Mouse (Mus musculus) neural tube, embryonic 12.5 days (tissue): Measurements from ENCODE around the gene Gm17455. TPM values are rescaled to one million over a fixed set of nuclear protein-coding genes. Genes with fewer than 3 reads are reported as not detected.

ENCODE experiments used
- ATAC-seq: fragments of 200-750 bp; cut with Nextera tagmentation; 2 replicates; pipeline ENCODE4 v1.8.0; 2017; ENCODE audit warnings: low read depth, mild to moderate bottlenecking, moderate TSS enrichment, moderate library complexity; ENCODE audit not compliant: low FRiP score
- H3K27ac ChIP-seq: fragments of 300-500 bp; sonication (generic); 2 replicates; pipeline ENCODE4 v1.5.1; 2016
- H3K27me3 ChIP-seq: fragments of 300-500 bp; sonication (generic); replicated peaks from 2 replicates; pipeline ENCODE4 v1.6.1; 2016; ENCODE audit warnings: mild to moderate bottlenecking
- H3K36me3 ChIP-seq: fragments of 300-500 bp; sonication (generic); 2 replicates; pipeline ENCODE4 v1.6.1; 2016; ENCODE audit warnings: mild to moderate bottlenecking
- H3K4me1 ChIP-seq: fragments of 300-500 bp; sonication (generic); 2 replicates; pipeline ENCODE4 v1.6.1; 2016
- H3K4me2 ChIP-seq: fragments of 300-500 bp; sonication (generic); replicated peaks from 2 replicates; pipeline ENCODE4 v1.6.1; 2016; ENCODE audit warnings: mild to moderate bottlenecking
- H3K4me3 ChIP-seq: fragments of 300-500 bp; sonication (generic); 2 replicates; pipeline ENCODE4 v1.5.1; 2016
- H3K9ac ChIP-seq: fragments of 300-500 bp; sonication (generic); 2 replicates; pipeline ENCODE4 v1.6.1; 2016; ENCODE audit warnings: mild to moderate bottlenecking
- H3K9me3 ChIP-seq: fragments of 300-500 bp; sonication (generic); 2 replicates; pipeline ENCODE4 v1.6.1; 2016; ENCODE audit warnings: mild to moderate bottlenecking
- WGBS: fragments of 180-500 bp; shearing (Covaris S2); methylation state at CpG from one replicate; pipeline ENCODE4 v1.1.7; 2016; 5-methylcytosine and 5-hydroxymethylcytosine counted together
- polyA plus RNA-seq: library from polyadenylated mRNA; unstranded; fragments of >200 nt; fragmentation: Nextera tagmentation; extraction: Ambion mirVana; gene quantifications from 2 replicates; pipeline ENCODE4 v1.2.1, GENCODE M21; 2016

Gm17455 gene
- polyA plus RNA-seq, 1 experiment from 2014 or later = 3.9 TPM

- H3K9me3 ChIP-seq = no peaks in the 10 kb centered on the region
- H3K27ac ChIP-seq = no peak overlapping the region
- no peaks in the 10 kb centered on the region for H3K36me3 ChIP-seq
- H3K4me2 ChIP-seq = no peak overlapping the region
- H3K9ac ChIP-seq = no peak overlapping the region
- no peak for ATAC-seq
- 84% methylated on average over 11 of the region's 11 CpGs for WGBS
- H3K4me1 ChIP-seq = peaks cover 7% of the 10 kb centered on the region; the same call in 1 of the 2 replicates
- no peaks in the 10 kb centered on the region for H3K27me3 ChIP-seq
- no peak overlapping the region for H3K4me3 ChIP-seq
Observed at GRCm38 (mm10) chr10:60400507-60401295, 1.2 kb downstream of the Gm17455 start.

- no peak for ATAC-seq
- no peak overlapping the region for H3K27ac ChIP-seq
- no peaks in the 10 kb centered on the region for H3K9me3 ChIP-seq
- H3K4me3 ChIP-seq = no peak overlapping the region
- H3K4me1 ChIP-seq = no peaks in the 10 kb centered on the region
- H3K36me3 ChIP-seq = no peaks in the 10 kb centered on the region
- H3K4me2 ChIP-seq = no peak overlapping the region
- H3K27me3 ChIP-seq = no peaks in the 10 kb centered on the region; the same call in 1 of the 2 replicates
- no peak overlapping the region for H3K9ac ChIP-seq
- 70% methylated on average over 7 of the region's 7 CpGs for WGBS
Observed at GRCm38 (mm10) chr10:60405460-60406177, 6.1 kb downstream of the Gm17455 start.

- H3K27ac ChIP-seq = no peak overlapping the region
- no peak overlapping the region for H3K9ac ChIP-seq
- no peaks in the 10 kb centered on the region for H3K9me3 ChIP-seq
- H3K36me3 ChIP-seq = no peaks in the 10 kb centered on the region
- ATAC-seq = no peak
- H3K4me2 ChIP-seq = no peak overlapping the region
- WGBS = 3% methylated on average over 5 of the region's 5 CpGs
- H3K4me3 ChIP-seq = no peak overlapping the region
- H3K4me1 ChIP-seq = no peaks in the 10 kb centered on the region
- H3K27me3 ChIP-seq = no peaks in the 10 kb centered on the region; the same call in 1 of the 2 replicates
Observed at GRCm38 (mm10) chr10:60407831-60408230, 8.3 kb downstream of the Gm17455 start.

GRCm38 (mm10) chr10:60411794-60412193 lies 12.3 kb downstream of the Gm17455 start:
- no peak for ATAC-seq
- H3K4me3 ChIP-seq = no peak overlapping the region
- H3K27me3 ChIP-seq = no peaks in the 10 kb centered on the region; the same call in 1 of the 2 replicates
- no peak overlapping the region for H3K4me2 ChIP-seq
- H3K9ac ChIP-seq = no peak overlapping the region
- H3K36me3 ChIP-seq = no peaks in the 10 kb centered on the region
- 31% methylated on average over 5 of the region's 5 CpGs for WGBS
- H3K4me1 ChIP-seq = peaks cover 6% of the 10 kb centered on the region; the same call in 1 of the 2 replicates
- H3K27ac ChIP-seq = no peak overlapping the region
- no peaks in the 10 kb centered on the region for H3K9me3 ChIP-seq

- WGBS = 91% methylated on average over 2 of the region's 2 CpGs
- Histone ChIP-seq H3K4me3 (no peak overlapping the region), H3K9ac (no peak overlapping the region), H3K36me3 (no peaks in the 10 kb centered on the region), H3K9me3 (no peaks in the 10 kb centered on the region), H3K4me1 (peaks cover 6% of the 10 kb centered on the region; the same call in 1 of the 2 replicates), H3K4me2 (no peak overlapping the region), H3K27ac (no peak overlapping the region), H3K27me3 (no peaks in the 10 kb centered on the region; the same call in 1 of the 2 replicates)
- no peak for ATAC-seq
Observed at GRCm38 (mm10) chr10:60413756-60414155, 14.2 kb downstream of the Gm17455 start.

- ATAC-seq = no peak
- H3K9me3 ChIP-seq = no peaks in the 10 kb centered on the region
- no peaks in the 10 kb centered on the region for H3K36me3 ChIP-seq
- no peak overlapping the region for H3K4me3 ChIP-seq
- no peak overlapping the region for H3K27ac ChIP-seq
- no peak overlapping the region for H3K9ac ChIP-seq
- H3K4me2 ChIP-seq = no peak overlapping the region
- peaks cover 6% of the 10 kb centered on the region; the same call in 1 of the 2 replicates for H3K4me1 ChIP-seq
- H3K27me3 ChIP-seq = no peaks in the 10 kb centered on the region
- WGBS = 96% methylated on average over 2 of the region's 2 CpGs
Observed at GRCm38 (mm10) chr10:60417041-60417440, 17.5 kb downstream of the Gm17455 start.

GRCm38 (mm10) chr10:60418137-60418536 lies 18.6 kb downstream of the Gm17455 start:
- peaks cover 6% of the 10 kb centered on the region; the same call in 1 of the 2 replicates for H3K4me1 ChIP-seq
- H3K36me3 ChIP-seq = no peaks in the 10 kb centered on the region
- H3K27ac ChIP-seq = no peak overlapping the region
- H3K9me3 ChIP-seq = no peaks in the 10 kb centered on the region
- no peak overlapping the region for H3K4me3 ChIP-seq
- no peak overlapping the region for H3K9ac ChIP-seq
- no peak for ATAC-seq
- no peaks in the 10 kb centered on the region for H3K27me3 ChIP-seq
- H3K4me2 ChIP-seq = no peak overlapping the region
- 19% methylated on average over 3 of the region's 3 CpGs for WGBS

GRCm38 (mm10) chr10:60419624-60420023 lies 20.1 kb downstream of the Gm17455 start:
- Histone ChIP-seq H3K36me3 (no peaks in the 10 kb centered on the region), H3K4me2 (no peak overlapping the region), H3K27ac (no peak overlapping the region), H3K27me3 (no peaks in the 10 kb centered on the region), H3K4me3 (no peak overlapping the region), H3K9ac (no peak overlapping the region), H3K4me1 (peaks cover 6% of the 10 kb centered on the region; the same call in 1 of the 2 replicates), H3K9me3 (no peaks in the 10 kb centered on the region)
- WGBS = 27% methylated on average over 4 of the region's 4 CpGs
- ATAC-seq = no peak

GRCm38 (mm10) chr10:60422756-60423155 lies 23.2 kb downstream of the Gm17455 start:
- no peak for ATAC-seq
- no peak overlapping the region for H3K4me2 ChIP-seq
- H3K4me3 ChIP-seq = no peak overlapping the region
- no peaks in the 10 kb centered on the region for H3K27me3 ChIP-seq
- peaks cover 9% of the 10 kb centered on the region for H3K9me3 ChIP-seq
- 57% methylated on average over 7 of the region's 7 CpGs for WGBS
- H3K4me1 ChIP-seq = no peaks in the 10 kb centered on the region
- H3K9ac ChIP-seq = no peak overlapping the region
- no peak overlapping the region for H3K27ac ChIP-seq
- no peaks in the 10 kb centered on the region for H3K36me3 ChIP-seq

GRCm38 (mm10) chr10:60430001-60430400 lies 30.5 kb downstream of the Gm17455 start:
- Histone ChIP-seq H3K27ac (no peak overlapping the region), H3K4me2 (no peak overlapping the region)

GRCm38 (mm10) chr10:60430591-60430990 lies 31.1 kb downstream of the Gm17455 start:
- ATAC-seq = peak; percentile 56; the same call in 1 of the 2 replicates
- 23% methylated on average over 6 of the region's 6 CpGs for WGBS
- Histone ChIP-seq H3K27ac (no peak overlapping the region), H3K36me3 (no peaks in the 10 kb centered on the region), H3K9me3 (peaks cover 3% of the 10 kb centered on the region; the same call in 1 of the 2 replicates), H3K4me2 (no peak overlapping the region; the same call in 1 of the 2 replicates), H3K4me1 (no peaks in the 10 kb centered on the region; the same call in 1 of the 2 replicates), H3K27me3 (no peaks in the 10 kb centered on the region), H3K4me3 (no peak overlapping the region), H3K9ac (no peak overlapping the region)

More at GRCm38 (mm10) chr10:60430001-60430400, 30.5 kb downstream of the Gm17455 start:
- no peak overlapping the region for H3K4me3 ChIP-seq
- H3K36me3 ChIP-seq = no peaks in the 10 kb centered on the region
- H3K4me1 ChIP-seq = no peaks in the 10 kb centered on the region; the same call in 1 of the 2 replicates
- peaks cover 8% of the 10 kb centered on the region for H3K9me3 ChIP-seq
- 61% methylated on average over 10 of the region's 10 CpGs for WGBS
- no peak for ATAC-seq
- H3K9ac ChIP-seq = no peak overlapping the region
- H3K27me3 ChIP-seq = no peaks in the 10 kb centered on the region

GRCm38 (mm10) chr10:60432679-60433078 lies 33.2 kb downstream of the Gm17455 start:
- H3K36me3 ChIP-seq = no peaks in the 10 kb centered on the region
- 36% methylated on average over 4 of the region's 4 CpGs for WGBS
- ATAC-seq = no peak

More at GRCm38 (mm10) chr10:60432679-60433078, 33.2 kb downstream of the Gm17455 start:
- Histone ChIP-seq H3K27ac (no peak overlapping the region), H3K4me2 (no peak overlapping the region), H3K9me3 (no peaks in the 10 kb centered on the region), H3K4me3 (no peak overlapping the region), H3K4me1 (no peaks in the 10 kb centered on the region; the same call in 1 of the 2 replicates), H3K9ac (no peak overlapping the region), H3K27me3 (no peaks in the 10 kb centered on the region)
